Mouse (Mus musculus) brown adipose tissue, adult 24 weeks (tissue): ENCODE results near the gene Nat14. TPM values are rescaled to one million over a fixed set of nuclear protein-coding genes. Genes with fewer than 3 reads are reported as not detected.

Experiments
- H3K27ac ChIP-seq: fragments of 200-500 bp; replicated peaks from 2 replicates; pipeline ENCODE4 v1.5.1; 2012; ENCODE audit warnings: low read depth, mild to moderate bottlenecking, low read length
- H3K4me1 ChIP-seq: fragments of 200-500 bp; 2 replicates; pipeline ENCODE4 v1.6.1; 2012; ENCODE audit warnings: low read length, mixed read lengths; ENCODE audit not compliant: control insufficient read depth, insufficient read depth, insufficient read length
- H3K4me3 ChIP-seq: fragments of 200-500 bp; 2 replicates; pipeline ENCODE4 v1.5.1; 2012; ENCODE audit warnings: low read depth, mild to moderate bottlenecking, low read length, moderate library complexity; ENCODE audit not compliant: insufficient read depth
- polyA plus RNA-seq: library from polyadenylated mRNA; stranded (reverse); fragments of >200 nt; gene quantifications from 2 replicates; pipeline ENCODE4 v1.2.4, GENCODE M21; 2012; ENCODE audit not compliant: missing spikeins, insufficient read depth, insufficient read length

Gene Nat14
- polyA plus RNA-seq, 1 experiment, result not detected

DNA sequence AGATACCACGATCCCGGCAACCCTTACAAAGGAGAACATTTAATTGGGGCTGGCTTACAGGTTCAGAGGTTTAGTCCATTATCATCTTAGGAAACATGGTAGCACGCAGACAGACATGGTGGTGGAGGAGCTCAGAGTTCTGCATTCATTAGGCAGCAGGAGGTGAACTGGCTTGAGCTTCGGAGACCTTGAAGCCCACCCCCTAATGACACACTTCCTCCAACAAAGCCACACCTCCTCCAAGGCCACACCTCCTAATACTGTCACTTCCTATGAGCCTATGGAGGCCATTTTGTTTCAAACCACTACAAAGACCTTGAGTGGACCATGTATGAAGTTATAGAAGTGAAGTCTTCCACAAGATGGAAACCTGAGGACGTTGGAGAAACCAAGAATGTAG, 9.6 kb upstream of the Nat14 start:
- no peak overlapping the region for H3K27ac ChIP-seq
- no peak overlapping the region for H3K4me3 ChIP-seq
- peaks cover 10% of the 10 kb centered on the region; the same call in 1 of the 2 replicates for H3K4me1 ChIP-seq

DNA sequence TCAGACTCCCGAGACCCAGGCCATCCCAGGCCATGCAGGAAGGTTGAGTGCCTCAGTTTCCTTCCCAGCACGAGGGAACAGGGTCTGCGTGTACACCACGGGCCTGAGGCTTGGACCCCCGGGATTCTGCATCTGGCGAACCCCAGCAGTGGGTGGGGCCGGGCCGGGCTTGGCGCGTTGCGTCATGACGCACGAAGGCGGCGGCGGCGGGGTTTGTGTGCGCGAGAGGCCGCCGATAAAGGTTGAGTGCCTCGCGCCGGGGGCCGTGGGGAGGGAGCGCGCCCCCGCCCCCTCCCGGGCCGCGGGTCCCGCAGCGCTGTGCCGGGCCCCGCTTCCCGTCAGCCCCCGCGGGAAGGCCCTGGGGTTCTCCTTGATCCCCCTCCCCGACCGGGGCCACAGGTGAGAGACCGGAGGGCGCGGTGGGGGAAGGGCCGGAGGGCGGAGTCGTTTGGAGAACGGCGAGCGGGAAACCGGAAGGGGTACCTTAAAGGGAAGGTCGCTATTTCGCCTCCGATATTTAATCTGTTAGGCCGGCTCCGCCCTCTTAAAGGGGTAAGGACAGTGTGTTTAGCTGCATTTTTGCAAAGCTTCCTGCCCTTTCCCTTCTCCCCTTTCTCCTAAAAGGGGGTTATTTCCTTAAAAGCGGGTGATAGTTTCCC, 6.7 kb upstream of the Nat14 start, which contains the start of gene Zfp628:
Gene Zfp628, plus strand, starts transcription at position 211 of the 659 bp plus-strand sequence.
- H3K27ac ChIP-seq, result peak within 1 kb of the TSS; percentile 86
- H3K4me1 ChIP-seq, result peaks cover 10% of the 10 kb centered on the region; the same call in 1 of the 2 replicates
- H3K4me3 ChIP-seq, result peak within 1 kb of the TSS; percentile 80

DNA sequence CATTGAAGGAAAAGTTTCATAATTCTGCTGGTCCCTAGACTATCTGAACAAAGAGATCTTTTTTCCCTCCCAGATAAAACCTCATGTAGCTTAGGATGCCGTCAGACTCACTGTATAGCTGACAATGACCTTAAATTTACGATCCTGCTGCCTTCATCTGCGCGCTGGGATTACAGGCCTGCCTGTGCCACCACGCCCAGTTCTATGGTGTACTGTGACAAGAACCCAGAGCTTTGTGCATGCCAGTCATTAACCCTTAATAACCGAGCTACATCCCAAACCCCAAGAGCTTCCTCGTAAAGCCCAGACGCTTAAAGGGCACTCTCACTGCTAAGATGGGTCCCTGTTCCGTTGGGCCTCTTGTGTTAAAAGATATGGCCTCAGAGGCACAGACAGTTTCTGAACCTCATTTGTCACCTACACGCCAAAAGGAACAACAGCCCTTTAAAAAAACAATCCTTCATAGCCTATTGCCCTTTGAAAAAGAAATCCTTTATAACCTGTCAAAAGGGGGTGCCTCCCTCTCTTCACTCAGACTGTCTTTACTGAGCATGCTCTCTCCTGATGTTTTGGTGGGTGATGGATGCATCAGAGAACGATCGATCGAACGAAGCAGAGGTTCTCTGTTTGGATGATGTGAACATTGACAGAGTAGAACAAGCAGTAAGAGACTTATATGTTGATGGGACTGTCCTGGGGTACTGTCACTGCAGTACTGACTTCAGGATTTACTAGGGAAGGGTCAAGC, 6.0 kb upstream of the Nat14 start:
- H3K27ac ChIP-seq, result peak overlapping the region; percentile 40
- peak overlapping the region; percentile 80 for H3K4me3 ChIP-seq
- peaks cover 10% of the 10 kb centered on the region; the same call in 1 of the 2 replicates for H3K4me1 ChIP-seq

DNA sequence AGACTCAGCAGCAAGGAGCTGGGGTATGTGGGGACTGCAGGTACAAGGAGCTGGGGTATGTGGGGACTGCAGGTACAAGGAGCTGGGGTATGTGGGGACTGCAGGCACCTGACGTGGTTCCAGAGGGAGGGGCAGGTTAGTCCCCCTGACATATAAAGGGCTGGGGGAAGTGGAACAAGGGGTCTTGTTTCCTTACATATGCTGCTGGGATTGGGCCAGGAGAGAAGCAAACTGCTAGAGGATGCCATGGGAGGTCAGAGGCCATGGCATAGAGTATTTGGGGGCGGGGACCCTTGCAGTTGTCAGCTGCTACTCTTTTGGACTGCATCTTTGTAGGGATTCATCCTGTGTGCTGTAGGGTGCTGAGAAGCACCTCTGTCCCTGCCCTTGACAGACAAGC, 4.3 kb upstream of the Nat14 start:
- no peak overlapping the region for H3K27ac ChIP-seq
- peaks cover 13% of the 10 kb centered on the region for H3K4me1 ChIP-seq
- no peak overlapping the region for H3K4me3 ChIP-seq

DNA sequence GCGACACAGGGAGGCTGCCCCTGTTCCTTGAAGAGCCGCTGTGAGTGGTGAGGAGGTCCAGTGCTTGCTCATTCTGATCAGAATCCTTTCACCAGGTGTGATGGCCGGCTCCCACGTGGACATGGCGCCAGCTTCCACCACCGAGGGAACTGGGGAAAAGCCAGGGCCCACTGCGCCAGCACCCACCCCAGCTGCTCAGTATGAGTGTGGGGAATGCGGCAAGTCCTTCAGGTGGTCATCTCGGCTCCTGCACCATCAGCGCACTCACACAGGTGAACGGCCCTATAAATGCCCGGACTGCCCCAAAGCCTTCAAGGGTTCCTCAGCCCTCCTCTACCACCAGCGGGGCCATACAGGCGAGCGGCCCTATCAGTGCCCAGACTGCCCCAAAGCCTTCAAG, 3.1 kb upstream of the Nat14 start:
- no peak overlapping the region for H3K27ac ChIP-seq
- peaks cover 16% of the 10 kb centered on the region for H3K4me1 ChIP-seq
- H3K4me3 ChIP-seq, result no peak overlapping the region

DNA sequence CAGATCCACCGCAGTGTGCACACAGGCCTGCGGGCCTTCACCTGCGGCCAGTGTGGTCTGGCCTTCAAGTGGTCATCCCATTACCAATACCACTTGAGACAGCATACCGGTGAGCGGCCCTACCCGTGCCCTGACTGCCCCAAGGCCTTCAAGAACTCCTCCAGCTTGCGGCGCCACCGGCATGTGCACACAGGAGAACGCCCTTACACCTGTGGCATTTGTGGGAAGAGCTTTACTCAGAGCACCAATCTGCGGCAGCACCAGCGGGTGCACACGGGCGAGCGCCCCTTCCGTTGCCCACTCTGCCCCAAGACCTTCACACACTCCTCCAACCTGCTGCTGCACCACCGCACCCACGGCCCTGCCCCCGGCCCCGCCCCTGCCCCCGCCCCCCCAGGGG, 2.7 kb upstream of the Nat14 start:
- Histone ChIP-seq H3K4me3 (no peak overlapping the region), H3K4me1 (peaks cover 19% of the 10 kb centered on the region), H3K27ac (no peak overlapping the region)

DNA sequence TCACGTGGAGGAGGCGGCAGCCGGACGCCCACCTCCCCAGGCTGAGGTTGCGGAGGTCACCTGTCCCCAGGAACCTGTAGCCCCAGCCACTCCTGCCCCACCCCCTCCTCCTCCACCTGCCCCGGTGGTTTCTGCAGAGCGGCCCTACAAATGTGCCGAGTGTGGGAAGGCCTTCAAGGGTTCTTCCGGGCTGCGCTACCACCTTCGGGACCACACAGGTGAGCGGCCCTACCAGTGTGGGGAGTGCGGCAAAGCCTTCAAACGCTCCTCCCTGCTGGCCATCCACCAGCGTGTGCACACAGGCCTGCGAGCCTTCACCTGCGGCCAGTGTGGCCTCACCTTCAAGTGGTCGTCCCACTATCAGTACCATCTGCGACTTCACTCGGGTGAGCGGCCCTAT, 1.9 kb upstream of the Nat14 start:
- H3K4me1 ChIP-seq, result peaks cover 22% of the 10 kb centered on the region

DNA sequence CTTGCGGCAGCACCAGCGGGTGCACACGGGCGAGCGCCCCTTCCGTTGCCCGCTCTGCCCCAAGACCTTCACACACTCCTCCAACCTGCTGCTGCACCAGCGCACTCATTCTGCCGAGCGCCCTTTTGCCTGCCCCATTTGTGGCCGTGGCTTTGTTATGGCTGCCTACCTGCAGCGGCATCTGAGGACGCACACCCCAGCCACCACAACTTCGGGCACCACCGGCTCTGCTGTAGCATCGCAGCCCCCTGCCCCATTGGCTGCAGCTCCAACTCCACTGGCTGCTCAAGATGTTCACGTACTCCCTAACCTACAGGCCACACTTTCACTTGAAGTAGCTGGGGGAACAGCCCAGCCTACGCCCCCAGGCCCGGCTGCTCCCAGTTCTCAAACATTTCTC, 1.3 kb upstream of the Nat14 start:
- no peak overlapping the region for H3K4me3 ChIP-seq
- peaks cover 22% of the 10 kb centered on the region for H3K4me1 ChIP-seq
- no peak overlapping the region for H3K27ac ChIP-seq

More for the DNA sequence above, 1.9 kb upstream of the Nat14 start:
- Histone ChIP-seq H3K4me3 (no peak overlapping the region), H3K27ac (no peak overlapping the region)

DNA sequence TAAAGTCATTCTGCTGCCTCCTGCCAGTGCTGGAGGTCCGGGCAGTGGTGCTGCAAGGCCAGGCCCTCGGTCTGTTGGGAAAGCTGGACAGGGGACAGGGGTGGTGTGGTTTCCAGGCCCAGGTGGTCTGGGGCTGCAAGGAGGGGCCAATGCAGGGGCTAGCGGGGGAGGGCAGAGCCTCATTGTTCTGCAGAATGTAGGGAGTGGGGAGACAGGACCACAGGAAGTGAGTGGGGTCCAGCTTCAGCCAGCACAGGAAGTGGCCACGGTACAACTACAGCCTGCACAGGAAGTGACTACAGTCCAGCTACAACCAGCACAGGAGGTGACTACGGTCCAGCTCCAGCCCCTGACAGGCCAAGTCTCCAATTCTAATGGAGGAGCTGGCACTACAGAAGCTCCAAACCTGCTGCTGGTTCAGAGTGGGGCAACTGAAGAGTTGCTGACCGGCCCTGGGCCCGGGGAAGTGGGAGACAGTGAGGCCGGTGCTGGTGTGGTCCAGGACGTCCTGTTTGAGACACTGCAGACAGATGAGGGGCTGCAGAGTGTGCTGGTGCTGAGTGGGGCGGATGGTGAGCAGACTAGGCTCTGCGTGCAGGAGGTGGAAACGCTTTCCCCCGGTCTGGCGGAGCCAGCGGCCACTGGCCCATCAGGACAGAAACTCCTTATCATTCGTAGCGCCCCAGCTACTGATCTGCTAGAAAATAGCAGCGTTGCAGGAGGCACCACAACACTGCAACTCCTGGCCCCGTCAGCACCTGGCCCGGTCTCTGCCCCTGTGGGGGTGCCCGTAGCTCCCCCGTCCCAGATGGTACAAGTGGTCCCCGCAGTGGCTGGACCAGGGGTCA, 628 bp upstream of the Nat14 start:
- no peak overlapping the region for H3K27ac ChIP-seq
- no peak overlapping the region for H3K4me3 ChIP-seq

DNA sequence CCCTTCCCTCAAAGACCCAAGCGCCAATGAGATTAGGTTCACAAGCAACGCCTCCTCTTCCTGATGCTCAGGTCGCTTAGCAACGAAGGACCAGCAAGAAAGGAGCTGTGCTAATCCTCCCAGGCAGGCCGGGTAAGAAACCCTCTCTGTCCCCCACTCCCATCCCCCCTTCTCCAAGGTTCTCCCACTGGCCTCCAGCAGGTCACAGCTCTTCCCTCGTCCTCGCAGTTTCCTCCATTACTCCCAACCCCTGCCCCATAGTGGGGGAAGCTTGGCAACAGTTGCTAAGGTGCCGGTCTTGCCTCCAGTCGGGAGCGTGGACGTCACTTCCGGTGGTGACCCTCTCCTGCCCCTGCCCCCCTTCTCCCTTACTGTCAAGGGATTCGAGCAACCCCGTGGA, 680 bp downstream of the Nat14 start:
- H3K27ac ChIP-seq, result no peak overlapping the region
- peaks cover 15% of the 10 kb centered on the region for H3K4me1 ChIP-seq
- H3K4me3 ChIP-seq, result peak overlapping the region; percentile 19

More for the DNA sequence above, 628 bp upstream of the Nat14 start:
- peaks cover 19% of the 10 kb centered on the region for H3K4me1 ChIP-seq

DNA sequence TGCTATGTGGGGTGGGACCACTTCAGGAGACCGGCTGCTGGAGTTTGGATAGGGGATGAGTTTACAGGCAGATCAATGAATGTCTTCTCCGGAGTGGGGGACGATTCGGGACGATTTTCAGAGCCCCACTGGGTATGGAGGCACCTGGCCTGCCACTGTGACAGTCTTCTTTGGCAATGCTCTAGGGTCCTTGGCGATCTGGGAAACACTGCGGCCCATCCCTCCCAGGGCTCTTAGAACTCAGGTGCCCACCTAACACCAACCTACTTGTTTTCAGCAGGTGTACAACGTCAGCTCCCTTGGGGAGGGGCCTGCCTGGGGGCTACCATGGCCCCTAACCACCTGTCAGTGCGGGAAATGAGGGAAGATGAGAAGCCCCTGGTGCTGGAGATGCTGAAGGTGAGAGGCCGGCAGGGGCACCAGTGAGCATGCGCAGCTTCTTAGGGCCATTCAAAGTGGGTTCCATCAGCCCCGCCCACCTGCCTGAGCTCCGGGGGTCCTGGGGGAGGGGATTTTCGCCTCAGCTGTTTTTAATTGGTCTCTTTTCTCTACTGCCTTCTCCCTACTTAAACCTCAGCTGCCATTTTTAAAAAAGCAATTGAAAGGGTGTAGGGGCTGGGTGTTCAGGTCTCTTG, 1.2 kb downstream of the Nat14 start:
- H3K27ac ChIP-seq, result no peak overlapping the region
- peak overlapping the region; percentile 19 for H3K4me3 ChIP-seq
- H3K4me1 ChIP-seq, result peaks cover 15% of the 10 kb centered on the region

DNA sequence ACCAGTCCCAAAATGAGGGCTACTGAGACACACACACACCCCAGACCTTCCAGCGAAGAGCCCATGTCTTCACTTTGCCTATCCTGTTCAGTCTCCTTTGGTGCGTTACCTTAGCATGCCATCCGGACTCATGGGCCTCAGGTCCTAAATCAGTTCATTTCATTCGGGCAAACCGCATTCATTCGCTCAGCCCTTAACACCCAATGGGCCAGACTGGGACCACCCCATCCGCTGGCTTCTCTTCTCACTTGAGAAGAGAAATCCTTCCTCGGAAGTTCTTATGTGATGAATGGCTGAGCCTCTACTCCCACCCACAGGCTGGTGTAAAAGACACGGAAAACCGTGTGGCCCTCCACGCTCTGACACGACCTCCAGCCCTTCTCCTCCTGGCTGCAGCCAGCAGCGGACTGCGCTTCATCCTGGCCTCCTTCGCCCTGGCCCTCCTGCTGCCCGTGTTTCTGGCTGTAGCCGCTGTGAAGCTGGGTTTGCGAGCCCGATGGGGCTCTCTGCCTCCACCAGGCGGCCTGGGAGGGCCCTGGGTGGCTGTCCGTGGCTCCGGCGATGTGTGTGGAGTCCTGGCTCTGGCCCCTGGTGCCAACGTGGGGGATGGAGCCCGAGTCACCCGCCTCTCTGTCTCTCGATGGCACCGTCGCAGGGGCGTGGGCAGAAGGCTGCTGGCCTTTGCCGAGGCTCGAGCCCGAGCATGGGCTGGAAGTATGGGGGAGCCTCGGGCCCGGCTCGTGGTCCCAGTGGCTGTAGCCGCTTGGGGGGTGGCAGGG, 1.9 kb downstream of the Nat14 start:
- Histone ChIP-seq H3K4me3 (peak overlapping the region; percentile 16), H3K4me1 (peaks cover 15% of the 10 kb centered on the region), H3K27ac (peak overlapping the region; percentile 30; the same call in 1 of the 2 replicates)

DNA sequence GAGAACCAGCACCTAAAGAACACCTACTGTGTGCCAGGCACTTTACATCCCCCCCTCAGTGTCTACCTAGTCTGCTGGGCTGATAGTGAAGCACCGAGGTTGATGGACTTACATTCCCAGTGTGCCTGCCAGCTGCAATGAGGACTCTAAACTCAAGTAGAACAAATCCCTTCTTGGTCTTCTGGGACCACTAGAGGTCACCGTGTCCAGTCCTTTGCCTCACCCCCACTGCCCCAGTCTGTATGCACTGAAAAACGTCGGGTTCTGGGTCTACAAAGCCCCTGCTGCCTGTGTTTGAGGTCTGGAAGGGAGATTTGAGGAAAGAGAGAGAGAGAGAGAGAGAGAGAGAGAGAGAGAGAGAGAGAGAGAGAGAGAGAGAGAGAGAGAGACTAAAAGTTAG, 2.7 kb downstream of the Nat14 start:
- H3K4me3 ChIP-seq, result peak overlapping the region; percentile 16; the same call in 1 of the 2 replicates
- peaks cover 15% of the 10 kb centered on the region for H3K4me1 ChIP-seq
- peak overlapping the region; percentile 30 for H3K27ac ChIP-seq

DNA sequence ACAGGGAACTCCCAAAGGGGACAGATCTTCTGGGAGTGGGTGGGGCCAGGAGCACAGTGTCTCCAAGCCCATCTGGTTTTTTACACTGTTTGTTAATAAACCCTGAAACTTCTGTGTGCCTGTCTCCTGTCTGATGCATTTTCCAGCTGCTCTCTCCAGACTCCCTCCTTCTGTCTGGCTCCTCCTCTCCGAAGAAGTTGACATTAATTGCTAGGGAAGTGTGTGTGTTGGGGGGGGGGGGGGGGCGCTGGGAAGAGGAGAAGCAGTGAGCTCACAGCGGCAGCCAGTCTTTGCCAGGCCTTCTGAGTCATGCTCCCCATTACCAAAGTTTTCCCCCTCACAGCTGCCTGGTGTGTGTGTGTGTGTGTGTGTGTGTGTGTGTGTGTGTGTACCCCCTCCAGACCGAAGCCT, 3.1 kb downstream of the Nat14 start:
- Histone ChIP-seq H3K4me3 (no peak overlapping the region), H3K4me1 (peaks cover 15% of the 10 kb centered on the region), H3K27ac (peak overlapping the region; percentile 67)
